Mouse (Mus musculus) intestine, embryonic 14.5 days (tissue): ENCODE measurements around the gene Car9. TPM values are rescaled to one million over a fixed set of nuclear protein-coding genes. Genes with fewer than 3 reads are reported as not detected.

Source experiments
- ATAC-seq: fragments of 200-750 bp; cut with Nextera tagmentation; replicated peaks from 2 replicates; pipeline ENCODE4 v1.8.0; 2017; ENCODE audit warnings: low read depth, moderate number of reproducible peaks, moderate TSS enrichment, moderate library complexity; ENCODE audit not compliant: low FRiP score, low TSS enrichment
- DNase-seq: peaks from one replicate; pipeline ENCODE4 v3.0.0-alpha.2; 2018; ENCODE audit warnings: low spot score
- H3K27ac ChIP-seq: fragments of 300-500 bp; sonication (generic); 2 replicates; pipeline ENCODE4 v1.5.1; 2014; ENCODE audit warnings: low read depth, mild to moderate bottlenecking, control low read depth
- H3K27me3 ChIP-seq: fragments of 300-500 bp; sonication (generic); replicated peaks from 2 replicates; pipeline ENCODE4 v1.6.1; 2014; ENCODE audit warnings: low read length, control low read depth; ENCODE audit not compliant: control insufficient read depth, insufficient read depth
- H3K36me3 ChIP-seq: fragments of 300-500 bp; sonication (generic); 2 replicates; pipeline ENCODE4 v1.6.1; 2014; ENCODE audit warnings: low read length, control low read depth; ENCODE audit not compliant: control insufficient read depth, insufficient read depth
- H3K4me1 ChIP-seq: fragments of 300-500 bp; sonication (generic); replicated peaks from 2 replicates; pipeline ENCODE4 v1.6.1; 2014; ENCODE audit warnings: low read length, control low read depth, mixed read lengths; ENCODE audit not compliant: control insufficient read depth, insufficient read depth
- H3K4me2 ChIP-seq: fragments of 300-500 bp; sonication (generic); 2 replicates; pipeline ENCODE4 v1.6.1; 2014; ENCODE audit warnings: low read length
- H3K4me3 ChIP-seq: fragments of 300-500 bp; sonication (generic); 2 replicates; pipeline ENCODE4 v1.5.1; 2014; ENCODE audit warnings: low read depth, low read length, control low read depth, mixed read lengths
- H3K9ac ChIP-seq: fragments of 300-500 bp; sonication (generic); 2 replicates; pipeline ENCODE4 v1.6.1; 2014; ENCODE audit warnings: mild to moderate bottlenecking, low read length
- H3K9me3 ChIP-seq: fragments of 300-500 bp; sonication (generic); 2 replicates; pipeline ENCODE4 v1.6.1; 2016; ENCODE audit warnings: low read length, control low read depth; ENCODE audit not compliant: control insufficient read depth
- WGBS: fragments of 180-500 bp; shearing (Covaris S2); extraction: QIAGEN DNeasy Blood & Tissue Kit; methylation state at CpG from one replicate; pipeline ENCODE4 v1.1.7; 2014; 5-methylcytosine and 5-hydroxymethylcytosine counted together
- polyA plus RNA-seq: library from polyadenylated mRNA; unstranded; fragments of >200 nt; fragmentation: Nextera tagmentation; extraction: Ambion mirVana; gene quantifications from 2 replicates; pipeline ENCODE4 v1.2.1, GENCODE M21; 2014

Car9 gene
- polyA plus RNA-seq, 1 experiment from 2014 or later: 9.4 TPM

GRCm38 (mm10) chr4:43508666-43508997 is 1.9 kb downstream of the Car9 start:
- Histone ChIP-seq H3K27me3 (no peaks in the 10 kb centered on the region), H3K9me3 (no peaks in the 10 kb centered on the region), H3K27ac (no peak overlapping the region), H3K4me3 (peak overlapping the region; percentile 43), H3K36me3 (no peaks in the 10 kb centered on the region), H3K9ac (peak overlapping the region; percentile 42), H3K4me1 (peaks cover 14% of the 10 kb centered on the region; the same call in 1 of the 2 replicates), H3K4me2 (peak overlapping the region; percentile 65)
- 3% methylated on average over 13 of the region's 13 CpGs for WGBS
- ATAC-seq: peak; percentile 77
- DNase-seq: peak; percentile 82

- Histone ChIP-seq H3K4me1 (peaks cover 14% of the 10 kb centered on the region; the same call in 1 of the 2 replicates), H3K27me3 (no peaks in the 10 kb centered on the region), H3K9me3 (no peaks in the 10 kb centered on the region), H3K9ac (no peak overlapping the region), H3K27ac (0 out of 2 replicates have a peak overlapping the region, but pooled peaks have one; percentile 16), H3K36me3 (no peaks in the 10 kb centered on the region), H3K4me2 (peak overlapping the region; percentile 65), H3K4me3 (0 out of 2 replicates have a peak overlapping the region, but pooled peaks have one; percentile 43)
- 43% methylated on average over 9 of the region's 9 CpGs for WGBS
- ATAC-seq (no peak), DNase-seq (no peak)
These were observed 2.3 kb downstream of the Car9 start for GRCm38 (mm10) chr4:43509109-43509508.

- DNase-seq (no peak), ATAC-seq (no peak)
- Histone ChIP-seq H3K4me2 (no peak overlapping the region), H3K4me1 (peaks cover 14% of the 10 kb centered on the region; the same call in 1 of the 2 replicates), H3K27me3 (no peaks in the 10 kb centered on the region), H3K9me3 (no peaks in the 10 kb centered on the region), H3K27ac (no peak overlapping the region), H3K36me3 (peaks cover 13% of the 10 kb centered on the region), H3K4me3 (no peak overlapping the region), H3K9ac (no peak overlapping the region)
- WGBS: 74% methylated on average over 17 of the region's 19 CpGs
These were observed 5.1 kb downstream of the Car9 start for GRCm38 (mm10) chr4:43511675-43512454.

- Histone ChIP-seq H3K36me3 (peaks cover 20% of the 10 kb centered on the region), H3K27ac (no peak overlapping the region), H3K4me1 (peaks cover 12% of the 10 kb centered on the region; the same call in 1 of the 2 replicates), H3K27me3 (no peaks in the 10 kb centered on the region), H3K4me3 (no peak overlapping the region), H3K9ac (no peak overlapping the region), H3K9me3 (no peaks in the 10 kb centered on the region), H3K4me2 (no peak overlapping the region)
- DNase-seq: no peak
- no peak for ATAC-seq
- 64% methylated on average over 7 of the region's 7 CpGs for WGBS
These were observed 5.9 kb downstream of the Car9 start for GRCm38 (mm10) chr4:43512653-43513052.

- Histone ChIP-seq H3K9me3 (no peaks in the 10 kb centered on the region), H3K27me3 (no peaks in the 10 kb centered on the region), H3K4me2 (no peak overlapping the region), H3K36me3 (peaks cover 27% of the 10 kb centered on the region), H3K4me3 (no peak overlapping the region), H3K9ac (no peak overlapping the region), H3K27ac (no peak overlapping the region), H3K4me1 (peaks cover 6% of the 10 kb centered on the region; the same call in 1 of the 2 replicates)
- 88% methylated on average over 4 of the region's 4 CpGs for WGBS
- no peak for ATAC-seq
- no peak for DNase-seq
These were observed 6.5 kb downstream of the Car9 start for GRCm38 (mm10) chr4:43513300-43513699.

- WGBS: 67% methylated on average over 4 of the region's 4 CpGs
- H3K9ac ChIP-seq: no peak overlapping the region
- H3K4me3 ChIP-seq: no peak overlapping the region
- no peak overlapping the region for H3K27ac ChIP-seq
- peaks cover 5% of the 10 kb centered on the region; the same call in 1 of the 2 replicates for H3K4me1 ChIP-seq
- DNase-seq: no peak
- no peaks in the 10 kb centered on the region for H3K27me3 ChIP-seq
- no peak for ATAC-seq
- peaks cover 28% of the 10 kb centered on the region for H3K36me3 ChIP-seq
- no peaks in the 10 kb centered on the region for H3K9me3 ChIP-seq
- H3K4me2 ChIP-seq: no peak overlapping the region
These were observed 7.0 kb downstream of the Car9 start for GRCm38 (mm10) chr4:43513791-43514190.

GRCm38 (mm10) chr4:43515764-43516708 is 9.3 kb downstream of the Car9 start:
- DNase-seq: no peak
- ATAC-seq: no peak

GRCm38 (mm10) chr4:43519551-43519950 is 12.8 kb downstream of the Car9 start:
- Histone ChIP-seq H3K27ac (no peak overlapping the region), H3K4me2 (peak overlapping the region; percentile 71), H3K36me3 (peaks cover 33% of the 10 kb centered on the region), H3K4me1 (peaks cover 23% of the 10 kb centered on the region), H3K9me3 (no peaks in the 10 kb centered on the region), H3K9ac (no peak overlapping the region), H3K4me3 (peak overlapping the region; percentile 1; the same call in 1 of the 2 replicates), H3K27me3 (no peaks in the 10 kb centered on the region)
- WGBS: 31% methylated on average over 10 of the region's 10 CpGs
- DNase-seq: no peak
- ATAC-seq: no peak

More at GRCm38 (mm10) chr4:43515764-43516708, 9.3 kb downstream of the Car9 start:
- Histone ChIP-seq H3K9ac (no peak overlapping the region), H3K27ac (no peak overlapping the region), H3K27me3 (no peaks in the 10 kb centered on the region), H3K9me3 (no peaks in the 10 kb centered on the region), H3K36me3 (peaks cover 33% of the 10 kb centered on the region), H3K4me3 (no peak overlapping the region), H3K4me2 (no peak overlapping the region), H3K4me1 (peaks cover 8% of the 10 kb centered on the region)
- 68% methylated on average over 11 of the region's 11 CpGs for WGBS
